Mouse (Mus musculus): ENCODE measurements at regions not wholly inside any gene's neighbourhood (a gene's known extent, or its start where the extent isn't known, plus 50 kb on each side); places are given as distances from the start of the nearest gene placed in this dataset.
"Not testable (repeated sequence)": the region's sequence is repeated elsewhere in the genome, so short reads cannot be mapped to it uniquely, and the experiment has no call there.

GRCm38 (mm10) chr7:62179387-62179786 is 167.0 kb upstream of the Ndn start:
- peak; percentile 50 for DNase-seq (ENCODE audit: low read depth, low spot score)

- no peak for DNase-seq (ENCODE audit: low read depth, low spot score)
Observed at GRCm38 (mm10) chr7:62208529-62208928, 137.8 kb upstream of the Ndn start.

DNA sequence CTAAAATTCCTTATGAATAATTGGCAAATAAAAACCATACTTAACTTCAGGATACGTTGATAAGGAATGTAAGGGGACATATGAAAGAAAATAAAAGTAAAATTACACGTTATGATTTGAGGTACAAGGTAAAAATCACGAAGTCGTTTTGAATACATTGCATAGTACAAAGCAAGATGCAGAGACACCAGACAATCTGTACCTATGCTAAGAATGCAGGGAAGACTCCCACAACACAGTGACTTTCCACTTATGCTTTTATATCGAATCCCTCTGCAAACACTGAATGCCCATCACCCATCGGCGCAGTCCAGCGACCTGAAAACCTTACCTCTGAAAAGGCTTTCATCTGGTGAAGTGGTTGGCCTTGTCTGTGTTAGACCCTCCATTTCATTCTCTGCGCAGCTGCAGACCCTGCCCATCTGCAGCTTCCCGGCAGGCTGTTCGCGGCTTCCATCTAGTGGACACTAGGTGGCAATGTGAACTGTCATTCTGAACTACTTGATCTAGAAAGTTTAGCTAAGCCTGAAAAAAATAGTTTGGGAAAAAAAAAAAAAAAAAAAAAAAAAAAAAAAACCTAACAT is 137.2 kb upstream of the Ndn start:
- peak; percentile 77 for DNase-seq (ENCODE audit: low read depth, low spot score)

DNA sequence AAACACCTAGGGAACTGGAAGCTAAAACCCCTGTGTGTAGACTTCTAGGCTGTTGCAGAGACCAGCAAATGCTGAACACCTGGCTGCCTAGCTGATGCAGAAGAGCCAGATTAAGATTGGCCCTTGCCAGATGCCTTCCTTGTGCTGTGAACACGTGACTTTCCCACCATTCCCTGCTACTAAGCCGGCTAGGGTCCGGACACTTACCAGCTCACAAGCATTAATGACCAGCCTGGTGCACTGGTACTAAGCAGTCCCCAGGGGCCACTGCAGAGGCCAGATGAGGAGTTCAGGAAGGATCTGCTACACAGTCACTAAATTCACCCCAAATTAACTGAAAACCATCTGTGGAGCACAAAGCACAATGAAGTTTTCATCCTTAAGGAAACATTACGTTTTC is 121.2 kb upstream of the Ndn start:
- DNase-seq (ENCODE audit: low read depth, low spot score) = peak; percentile 67

DNA sequence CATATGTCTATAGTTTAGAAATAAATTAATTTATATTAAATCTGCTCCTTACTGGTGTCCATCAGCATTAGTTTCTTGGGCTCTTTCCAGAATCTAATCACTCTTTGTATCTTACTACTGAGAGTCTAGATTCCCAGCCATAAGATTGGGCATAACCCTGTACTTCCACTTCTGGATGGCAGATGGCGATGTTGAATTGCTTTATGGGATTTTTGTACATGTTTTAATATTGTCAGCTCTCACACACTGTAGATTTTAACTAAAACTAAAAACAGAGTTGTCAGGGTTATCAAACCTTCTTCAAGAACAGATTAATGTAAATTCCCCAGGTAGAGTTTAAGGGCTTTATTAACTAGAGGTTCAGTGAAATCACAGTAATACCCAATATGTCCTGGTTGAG is 118.6 kb upstream of the Ndn start:
- peak; percentile 18 for DNase-seq (ENCODE audit: low read depth, low spot score)

- DNase-seq (ENCODE audit: low read depth, low spot score) = peak; percentile 52
Observed at GRCm38 (mm10) chr7:62230713-62231112, 115.7 kb upstream of the Ndn start.

GRCm38 (mm10) chr7:62231120-62231574 is 115.2 kb upstream of the Ndn start:
- DNase-seq (ENCODE audit: low read depth, low spot score) = peak; percentile 87

DNA sequence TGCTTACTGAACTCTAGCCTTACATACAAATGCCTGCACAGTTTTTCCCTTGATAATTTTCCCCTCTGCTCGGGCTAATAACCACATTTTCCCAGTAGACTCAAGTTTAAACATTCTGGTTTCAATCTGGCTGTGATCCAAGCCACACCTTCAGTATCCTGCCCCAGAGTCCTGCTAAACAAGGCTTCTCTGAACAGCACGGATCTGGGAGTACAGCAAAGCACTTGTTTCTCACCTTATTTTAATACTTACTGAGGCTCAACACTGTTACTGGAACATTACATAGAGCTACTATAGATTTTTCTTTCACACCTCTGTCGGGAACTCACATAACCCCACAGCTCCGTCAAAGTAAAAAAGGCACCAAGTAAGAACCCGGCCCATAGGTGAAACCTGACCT is 114.3 kb upstream of the Ndn start:
- no peak for DNase-seq (ENCODE audit: low read depth, low spot score)

GRCm38 (mm10) chr7:62234037-62234436 is 112.3 kb upstream of the Ndn start:
- DNase-seq (ENCODE audit: low read depth, low spot score) = peak; percentile 8

GRCm38 (mm10) chr7:62235766-62236165 is 110.6 kb upstream of the Ndn start:
- DNase-seq (ENCODE audit: low read depth, low spot score) = no peak

DNA sequence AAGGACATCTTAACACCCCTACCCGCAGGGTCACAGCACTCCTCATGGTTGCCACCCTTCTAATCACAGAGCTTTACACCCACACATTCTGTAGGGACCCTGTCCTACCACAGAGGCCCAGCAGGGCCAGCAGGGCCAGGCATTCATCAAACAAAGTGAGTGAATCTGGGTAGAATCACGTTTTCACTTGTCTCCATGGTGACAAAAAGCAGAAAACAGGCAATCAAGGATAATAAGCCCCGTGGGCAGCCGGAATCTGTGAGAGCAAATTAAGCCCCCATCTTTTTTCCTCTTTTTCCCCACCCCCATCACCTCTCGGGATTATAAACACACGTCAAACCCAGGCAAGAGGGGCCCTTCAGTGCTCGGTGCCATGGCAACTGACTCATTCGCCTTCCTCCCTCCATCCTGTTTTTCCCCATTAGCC is 84.7 kb upstream of the Ndn start:
- no peak for DNase-seq (ENCODE audit: low read depth, low spot score)

- not testable (repeated sequence) for DNase-seq (ENCODE audit: low read depth, low spot score)
Observed at GRCm38 (mm10) chr7:62262174-62262573, 84.2 kb upstream of the Ndn start.

DNA sequence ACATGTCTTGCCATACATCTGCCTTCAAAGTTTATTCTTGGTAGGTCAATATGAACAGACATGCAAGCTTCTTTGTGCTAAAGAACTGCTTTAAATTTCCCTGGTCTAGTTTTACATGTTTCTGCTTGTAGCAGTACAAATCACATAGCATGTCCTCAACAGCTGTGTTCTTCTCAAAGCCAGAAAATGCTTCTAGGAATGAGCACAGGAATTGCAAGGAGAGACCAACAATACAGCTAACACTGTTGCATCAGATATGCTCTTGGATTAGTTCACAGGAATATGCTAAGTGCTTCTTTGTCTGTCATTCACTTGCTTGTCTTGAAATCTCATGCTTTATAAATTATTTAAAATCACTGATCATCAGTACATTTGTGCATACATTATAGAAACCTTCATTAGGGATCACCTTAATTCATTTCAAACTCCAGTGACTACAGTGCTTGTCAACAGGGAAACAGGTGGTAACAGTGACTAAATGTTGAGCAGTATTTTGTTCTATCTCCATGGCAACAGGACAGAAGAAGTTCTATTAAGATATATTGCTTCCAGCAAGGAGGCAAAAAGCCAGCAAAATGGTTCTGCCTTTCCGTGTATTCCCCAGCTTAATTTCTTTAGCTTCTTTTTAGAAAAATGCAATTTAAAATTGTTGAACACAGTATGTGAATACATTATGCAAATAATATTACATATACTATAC is 77.1 kb upstream of the Ndn start:
- no peak for DNase-seq (ENCODE audit: low read depth, low spot score)

- no peak for DNase-seq (ENCODE audit: low read depth, low spot score)
Observed at GRCm38 (mm10) chr7:62276219-62276618, 70.2 kb upstream of the Ndn start.

DNA sequence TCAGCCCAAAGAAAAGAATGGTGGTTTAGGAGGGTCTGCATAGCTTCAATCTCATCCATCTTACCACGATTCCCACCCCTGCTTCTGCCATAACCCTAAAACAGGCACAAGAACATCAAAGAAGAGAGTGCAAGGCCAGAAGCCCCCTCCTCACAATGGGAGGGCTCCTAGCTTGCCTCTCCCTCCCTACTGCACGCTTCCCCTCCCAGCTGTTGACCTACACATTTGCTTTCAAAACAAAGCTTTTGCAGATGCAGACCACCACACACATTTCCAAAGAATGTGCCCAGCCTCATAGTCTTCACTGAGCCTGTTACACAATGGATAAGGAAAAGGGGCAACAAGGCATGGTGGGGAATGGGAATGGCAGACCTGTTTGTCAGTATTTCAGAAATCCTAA is 67.9 kb upstream of the Ndn start:
- no peak for DNase-seq (ENCODE audit: low read depth, low spot score)

DNA sequence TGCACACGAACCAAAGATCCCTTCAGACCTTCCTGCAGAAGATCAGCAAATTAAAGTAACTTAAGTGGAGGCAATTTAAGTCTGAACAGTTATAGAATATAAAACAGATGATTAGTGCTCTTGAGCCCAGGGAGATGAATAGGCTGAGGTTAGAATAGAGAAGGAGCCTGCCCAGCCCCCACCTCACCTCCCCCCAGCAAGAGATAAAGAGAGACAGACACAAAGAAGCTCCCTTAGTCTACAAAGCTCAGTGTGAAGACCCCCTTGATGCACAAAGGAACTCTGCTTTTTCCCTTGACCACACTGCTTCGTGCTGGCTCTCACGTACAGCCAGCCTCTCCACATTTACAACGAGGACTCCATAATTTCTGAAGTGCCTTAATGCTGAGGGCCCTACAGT is 67.3 kb upstream of the Ndn start:
- DNase-seq (ENCODE audit: low read depth, low spot score) = no peak

Data from ES-CJ7 (cell line).